Mouse (Mus musculus) G1E (cell line): ENCODE results near the gene Ccdc50.

ENCODE experiments used
- CTCF ChIP-seq: IDR thresholded peaks from 2 replicates; pipeline ENCODE4 v1.5.1; 2012; ENCODE audit warnings: low read depth, low read length, inconsistent platforms, mixed read lengths
- TAL1 ChIP-seq: conservative IDR thresholded peaks from 2 replicates; pipeline ENCODE4 v1.6.1; 2012; ENCODE audit warnings: low read depth, low read length, inconsistent platforms, mixed read lengths

GRCm38 (mm10) chr16:27387634-27388611 lies 746 bp upstream of the Ccdc50 start:
- TF ChIP-seq CTCF: no peak
- TF ChIP-seq TAL1: no peak
